Mouse (Mus musculus) brain, embryonic 14.5 days (tissue): ENCODE measurements around the gene Pabpn1. TPM values are rescaled to one million over a fixed set of nuclear protein-coding genes. Genes with fewer than 3 reads are reported as not detected.

Experiments
- DNase-seq: peaks from one replicate; pipeline ENCODE4 v3.0.0-alpha.2; 2011; ENCODE audit warnings: low read depth
- CTCF ChIP-seq: fragments of 200-500 bp; IDR thresholded peaks from 2 replicates; pipeline ENCODE4 v1.5.1; 2012; ENCODE audit warnings: inconsistent platforms, mild to moderate bottlenecking, moderate library complexity, borderline replicate concordance; ENCODE audit not compliant: insufficient read depth, insufficient read length; ENCODE audit errors: extremely low read depth
- POLR2A ChIP-seq: fragments of 200-500 bp; IDR thresholded peaks from 2 replicates; pipeline ENCODE4 v1.6.1; 2012; ENCODE audit warnings: mild to moderate bottlenecking, inconsistent platforms, borderline replicate concordance; ENCODE audit not compliant: poor library complexity, insufficient read depth, insufficient read length, severe bottlenecking; ENCODE audit errors: extremely low read depth
- polyA plus RNA-seq: library from polyadenylated mRNA; depleted of rRNA; stranded (reverse); fragments of >200 nt; gene quantifications from 2 replicates; pipeline ENCODE4 v1.2.3, GENCODE M21; 2012; rRNA removed

Pabpn1 gene
- polyA plus RNA-seq: 517 and 822 TPM in 2 replicates

- TF ChIP-seq POLR2A (no peak), CTCF (no peak)
- no peak for DNase-seq
Observed at GRCm38 (mm10) chr14:54892200-54892599, at the start of gene Pabpn1. Gene Pabpn1 (plus strand): TSS chr14:54892500.

GRCm38 (mm10) chr14:54843461-54843860 lies 48.8 kb upstream of the Pabpn1 start:
- peak; percentile 81 for DNase-seq
- TF ChIP-seq CTCF: no peak
- TF ChIP-seq POLR2A: no peak

GRCm38 (mm10) chr14:54855726-54856125 lies 36.6 kb upstream of the Pabpn1 start:
- TF ChIP-seq POLR2A: no peak
- TF ChIP-seq CTCF: no peak
- DNase-seq: no peak

DNA sequence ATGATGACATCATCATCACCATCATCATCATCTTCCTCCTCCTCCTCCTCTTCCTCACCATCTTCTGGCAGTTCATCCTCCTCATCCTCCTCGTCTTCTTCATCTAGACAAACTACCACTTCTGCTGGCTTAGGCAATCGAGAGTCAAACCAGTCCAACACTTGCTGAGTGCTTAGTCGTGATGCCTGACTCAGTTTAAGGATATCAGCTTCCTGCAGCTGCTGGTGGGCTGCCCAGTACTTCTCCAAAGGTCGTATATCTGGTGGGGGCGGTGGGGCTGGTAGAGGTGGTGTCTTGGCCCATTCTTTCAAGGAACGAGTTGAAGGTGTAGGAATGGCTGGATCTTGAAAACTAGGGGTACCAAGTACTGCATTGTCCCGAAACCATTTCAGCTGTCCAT lies 35.6 kb upstream of the Pabpn1 start:
- no peak for TF ChIP-seq POLR2A
- no peak for TF ChIP-seq CTCF
- DNase-seq: no peak

- TF ChIP-seq POLR2A: no peak
- peak; percentile 1 for DNase-seq
Observed at GRCm38 (mm10) chr14:54857891-54858290, 34.4 kb upstream of the Pabpn1 start.

DNA sequence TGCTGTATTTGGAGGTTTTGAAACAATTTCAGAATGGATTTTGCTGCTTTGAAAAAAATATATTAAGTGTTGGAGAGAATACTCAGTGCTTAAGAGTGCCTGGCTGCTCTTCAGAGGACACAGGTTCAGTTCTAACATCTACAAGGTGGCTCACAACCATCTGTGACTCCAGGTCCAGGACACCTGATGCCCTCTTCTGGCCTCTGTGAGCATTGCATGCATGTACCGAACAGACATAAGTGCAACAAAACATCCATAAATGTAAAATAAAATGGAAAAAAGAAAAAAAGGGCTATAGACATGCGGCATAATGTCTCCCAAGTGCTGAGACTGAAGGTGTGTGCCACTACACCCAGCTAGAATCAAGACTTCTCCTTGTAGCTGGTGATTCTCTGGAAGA lies 31.8 kb upstream of the Pabpn1 start:
- peak; percentile 67 for DNase-seq
- TF ChIP-seq CTCF (peak; percentile 72; the same call in 1 of the 2 replicates), POLR2A (no peak)

GRCm38 (mm10) chr14:54863501-54864312 lies 28.6 kb upstream of the Pabpn1 start:
- DNase-seq: peak; percentile 96
- peak; percentile 85 for TF ChIP-seq POLR2A
- TF ChIP-seq CTCF: no peak

GRCm38 (mm10) chr14:54864313-54865036 lies 27.8 kb upstream of the Pabpn1 start:
- TF ChIP-seq POLR2A (no peak), CTCF (no peak)
- DNase-seq: peak; percentile 18

DNA sequence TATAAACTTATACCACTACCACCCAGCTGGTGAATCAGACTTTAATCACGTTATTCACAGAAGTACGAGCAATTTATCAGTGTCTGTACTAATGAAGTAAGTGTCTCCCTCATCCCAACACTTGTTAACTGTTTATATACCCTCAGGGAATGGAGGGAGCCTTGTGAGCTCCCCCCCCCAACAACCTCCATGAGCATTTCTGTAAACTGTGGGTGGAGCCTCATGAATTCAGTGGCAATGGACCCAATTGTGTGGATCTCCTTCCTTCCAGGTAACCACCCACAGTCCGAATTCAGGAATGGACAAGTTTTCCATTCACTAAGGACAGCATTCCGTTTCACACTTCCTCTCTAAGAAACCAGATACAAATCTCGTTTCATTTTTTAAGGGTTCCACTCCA lies 26.7 kb upstream of the Pabpn1 start:
- TF ChIP-seq POLR2A (no peak), CTCF (no peak)
- DNase-seq: no peak

GRCm38 (mm10) chr14:54866268-54866667 lies 26.0 kb upstream of the Pabpn1 start:
- no peak for DNase-seq
- TF ChIP-seq POLR2A (no peak), CTCF (no peak)

DNA sequence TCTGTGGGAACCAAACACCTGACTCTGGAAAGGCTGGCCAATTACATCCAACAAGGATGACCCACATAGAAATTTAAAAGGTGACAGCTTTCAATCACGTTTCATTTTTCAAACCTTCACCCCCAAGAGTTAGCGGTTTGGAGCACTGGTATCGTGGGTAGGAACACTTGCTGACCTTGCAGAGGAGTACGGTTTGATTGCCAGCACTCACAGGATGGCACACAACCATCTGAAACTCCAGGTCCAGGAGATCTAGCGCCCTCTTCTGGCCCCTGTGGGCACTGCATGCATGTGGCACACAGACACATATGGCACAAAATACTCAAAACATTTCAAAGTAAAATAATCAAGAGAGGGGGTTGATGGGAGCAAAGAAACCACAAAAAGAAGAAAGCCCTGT lies 25.4 kb upstream of the Pabpn1 start:
- no peak for DNase-seq
- TF ChIP-seq POLR2A (no peak), CTCF (peak; percentile 52; the same call in 1 of the 2 replicates)

DNA sequence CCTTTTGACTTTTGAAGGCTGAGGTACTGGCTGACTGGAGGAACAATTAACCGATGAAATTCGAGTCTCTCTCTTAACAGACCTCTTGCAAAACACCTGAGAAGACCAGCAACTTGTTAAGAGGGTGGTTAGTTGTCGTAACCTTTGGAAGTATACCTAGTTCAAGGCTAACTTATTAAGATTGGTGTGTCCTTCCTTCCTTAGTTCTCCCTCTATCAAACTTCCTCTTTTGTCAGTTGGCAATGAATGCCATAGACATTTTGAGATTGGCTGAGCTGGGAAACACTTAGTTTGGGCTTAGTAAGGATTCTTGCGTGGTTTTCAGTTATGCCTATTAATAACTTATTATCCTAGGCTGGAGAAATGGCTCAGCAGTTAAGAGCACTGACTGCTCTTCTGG lies 24.3 kb upstream of the Pabpn1 start:
- TF ChIP-seq POLR2A (no peak), CTCF (no peak)
- no peak for DNase-seq

GRCm38 (mm10) chr14:54870861-54871260 lies 21.4 kb upstream of the Pabpn1 start, which contains the start of gene Homez:
Gene Homez (minus strand): TSS chr14:54870961.
- no peak for DNase-seq
- TF ChIP-seq POLR2A: no peak
- TF ChIP-seq CTCF: no peak
